ENCODE assay signal across 18 mouse cellular contexts in genomic region chr19:18799646-18800045, GRCm38 (mm10). TPM values are rescaled to one million over a fixed set of nuclear protein-coding genes. Genes with fewer than 3 reads are reported as not detected.
"Had no signal": no experiment of that assay in that cellular context is flagged by ENCODE, and none has a peak within 500 bp of the region (broad histone marks: within the 10 kb centered on the region; RNA-seq: fewer than 3 reads in every experiment).

No protein-coding gene starts in this region.

- DNase-seq: retina, postnatal 1 day; right cerebral cortex, adult 18-20 months; right cerebral cortex, postnatal 14 days; right cerebral cortex, postnatal 25 days; right cerebral cortex, postnatal 4 days; spleen, adult 18-20 months; thymus, adult 18-20 months; thymus, adult 2 months; thymus, postnatal 14 days; thymus, postnatal 25 days; thymus, postnatal 36 days; thymus, postnatal 4 days had no signal

- H3K4me3 ChIP-seq: neural tube, embryonic 12.5 days; neural tube, embryonic 13.5 days; neural tube, embryonic 15.5 days; stomach, embryonic 15.5 days had no signal

- H3K4me2 ChIP-seq: neural tube, embryonic 12.5 days; neural tube, embryonic 13.5 days; neural tube, embryonic 15.5 days; stomach, embryonic 15.5 days had no signal

- H3K36me3 ChIP-seq: neural tube, embryonic 12.5 days; neural tube, embryonic 13.5 days; neural tube, embryonic 15.5 days; stomach, embryonic 15.5 days had no signal

- H3K9ac ChIP-seq: neural tube, embryonic 12.5 days; neural tube, embryonic 13.5 days; neural tube, embryonic 15.5 days; stomach, embryonic 15.5 days had no signal

- H3K9me3 ChIP-seq: neural tube, embryonic 12.5 days; neural tube, embryonic 13.5 days; neural tube, embryonic 15.5 days; stomach, embryonic 15.5 days had no signal

- H3K27ac ChIP-seq: neural tube, embryonic 12.5 days; neural tube, embryonic 13.5 days; neural tube, embryonic 15.5 days; stomach, embryonic 15.5 days; stomach, postnatal 0 days had no signal

- H3K27me3 ChIP-seq: neural tube, embryonic 12.5 days; neural tube, embryonic 13.5 days; neural tube, embryonic 15.5 days; stomach, embryonic 15.5 days had no signal

- H3K4me1 ChIP-seq: neural tube, embryonic 12.5 days; neural tube, embryonic 13.5 days; neural tube, embryonic 15.5 days; stomach, embryonic 15.5 days had no signal

RNA-seq across cellular contexts. Expression of gene Trpm6, which starts 49.9 kb away (rescaled TPM):
- total RNA-seq: neutrophil, adult 5-6 weeks had no signal
